Mouse (Mus musculus): ENCODE measurements around the gene Traf7. TPM values are rescaled to one million over a fixed set of nuclear protein-coding genes. Genes with fewer than 3 reads are reported as not detected.

The Traf7 gene
- 84.8 TPM for polyA plus RNA-seq (2017; shearing (Covaris generic))

DNA sequence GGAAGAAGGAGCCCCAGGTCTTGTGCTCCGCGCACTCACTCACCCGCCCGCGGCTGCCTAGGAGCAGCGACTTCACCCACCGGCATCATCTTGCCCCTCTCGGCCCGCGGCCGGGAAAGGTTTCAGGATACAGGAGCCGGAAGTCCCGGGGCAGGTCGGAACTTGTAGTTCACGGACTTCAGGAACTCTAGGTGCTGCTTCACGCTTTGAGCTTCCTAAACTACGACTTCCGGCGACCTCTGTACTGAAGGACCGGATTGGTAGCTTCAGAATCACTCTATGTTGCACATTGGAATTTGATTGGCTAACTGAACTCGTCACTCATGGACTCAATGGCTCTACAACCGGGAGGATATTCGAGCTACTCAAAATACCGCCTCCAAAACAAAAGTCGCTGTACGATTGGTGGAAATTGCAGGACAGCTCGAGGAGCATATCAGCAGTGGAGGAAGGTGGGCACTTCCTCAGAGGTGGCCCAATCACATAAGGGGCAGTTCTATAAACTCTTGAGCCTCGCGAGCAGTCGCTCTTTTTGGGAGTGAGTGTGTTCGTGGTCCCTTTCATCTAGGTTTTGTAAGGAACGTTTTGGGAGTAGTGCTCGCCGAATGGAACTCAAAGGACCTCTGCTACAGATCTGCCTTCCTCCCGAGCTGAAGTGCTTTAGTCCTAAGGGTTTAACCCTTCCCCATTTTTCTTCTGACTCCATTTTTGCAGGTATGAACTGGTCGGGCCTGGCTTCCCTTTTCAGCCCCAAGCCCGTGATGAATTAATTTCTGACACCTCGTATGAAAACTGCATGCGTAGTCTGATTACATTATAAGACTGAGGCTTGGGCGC is at the start of gene Traf7:
Gene Traf7 (minus strand): TSS at position 216 of the 837 bp plus-strand sequence.

GRCm38 (mm10) chr17:24549618-24550415 is 22.1 kb upstream of the Traf7 start, which contains the start of gene Pkd1:
Pkd1 (plus strand) TSS chr17:24549834.

GRCm38 (mm10) chr17:24534160-24534718 is 6.5 kb upstream of the Traf7 start, which contains the start of gene Rab26:
Rab26 (minus strand) TSS chr17:24534210.

GRCm38 (mm10) chr17:24488186-24488661 is 39.5 kb downstream of the Traf7 start, which contains the start of gene Caskin1:
Caskin1 (plus strand) TSS chr17:24488601.

GRCm38 (mm10) chr17:24478663-24479380 is 48.9 kb downstream of the Traf7 start, which contains the start of gene Mlst8:
Mlst8 (minus strand) TSS chr17:24479078.

GRCm38 (mm10) chr17:24473612-24474275 is 54.0 kb downstream of the Traf7 start, which contains the start of gene Bricd5:
Bricd5 (plus strand) TSS chr17:24473884.

DNA sequence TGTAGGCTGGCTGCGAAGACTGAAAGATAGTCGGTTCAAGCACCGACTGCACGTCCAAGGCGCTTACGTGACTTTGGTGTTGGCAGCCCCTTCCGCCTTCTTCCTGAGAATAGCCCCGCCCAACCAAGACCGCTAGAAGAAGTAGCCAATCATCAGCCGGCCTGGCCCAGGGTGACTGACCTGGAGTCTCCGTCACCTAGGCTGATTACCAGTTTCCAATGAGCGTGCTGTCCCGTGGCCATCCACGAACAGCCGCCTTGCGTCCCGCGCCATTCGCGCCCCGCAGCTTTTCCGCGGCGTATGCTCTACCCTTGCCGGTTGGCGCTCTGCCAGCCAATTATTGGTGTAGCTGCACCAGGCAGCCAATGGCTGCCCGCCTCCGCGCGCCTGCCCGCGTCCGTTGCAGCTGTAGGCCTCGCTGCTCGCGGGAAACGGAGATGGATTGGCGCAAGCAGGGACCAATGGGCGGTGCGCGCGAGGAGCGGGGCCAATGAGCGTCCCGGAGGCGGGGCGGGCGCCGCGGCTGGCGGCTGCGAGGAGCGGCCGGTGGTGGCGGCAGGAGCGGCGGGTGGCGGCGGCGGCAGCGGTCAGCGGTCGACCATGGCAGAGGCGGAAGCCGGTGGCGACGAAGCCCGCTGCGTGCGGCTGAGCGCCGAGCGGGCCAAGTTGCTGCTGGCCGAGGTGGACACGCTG is 57.7 kb downstream of the Traf7 start, which contains the start of the genes E4f1 and Pgp:
Gene E4f1 (minus strand): TSS at position 404 of the 693 bp plus-strand sequence.
Gene Pgp (plus strand): TSS at position 483 of the 693 bp plus-strand sequence.

Other genes with a start within 250 kb of the Traf7 start
- gene Abca17, start 176.9 kb downstream of the Traf7 start, polyA plus RNA-seq (2017; shearing (Covaris generic)): 0.20 TPM
- 29.9 TPM for gene Abca3, start 176.0 kb downstream of the Traf7 start, polyA plus RNA-seq (2017; shearing (Covaris generic))
- 197 TPM for gene Rnps1, start 113.4 kb downstream of the Traf7 start, polyA plus RNA-seq (2017; shearing (Covaris generic))
- gene Eci1, start 101.3 kb downstream of the Traf7 start, polyA plus RNA-seq (2017; shearing (Covaris generic)): 75.0 TPM
- gene Dnase1l2, start 84.8 kb downstream of the Traf7 start, polyA plus RNA-seq (2017; shearing (Covaris generic)): 3.2 TPM
- gene E4f1, start 57.6 kb downstream of the Traf7 start, polyA plus RNA-seq (2017; shearing (Covaris generic)): 107 TPM
- 42.3 TPM for gene Pgp, start 57.5 kb downstream of the Traf7 start, polyA plus RNA-seq (2017; shearing (Covaris generic))
- gene Bricd5, start 54.1 kb downstream of the Traf7 start, polyA plus RNA-seq (2017; shearing (Covaris generic)): 0.31 TPM
- gene Mlst8, start 48.9 kb downstream of the Traf7 start, polyA plus RNA-seq (2017; shearing (Covaris generic)): 26.4 TPM
- 0.18 TPM for gene Caskin1, start 39.3 kb downstream of the Traf7 start, polyA plus RNA-seq (2017; shearing (Covaris generic))
- 4.5 TPM for gene Rab26, start 6.3 kb upstream of the Traf7 start, polyA plus RNA-seq (2017; shearing (Covaris generic))
- 50.6 TPM for gene Pkd1, start 21.9 kb upstream of the Traf7 start, polyA plus RNA-seq (2017; shearing (Covaris generic))
- 46.5 TPM for gene Tsc2, start 104.7 kb upstream of the Traf7 start, polyA plus RNA-seq (2017; shearing (Covaris generic))
- 7.4 TPM for gene Nthl1, start 104.7 kb upstream of the Traf7 start, polyA plus RNA-seq (2017; shearing (Covaris generic))
- gene Slc9a3r2, start 122.4 kb upstream of the Traf7 start, polyA plus RNA-seq (2017; shearing (Covaris generic)): 0.26 TPM
- not detected for gene Npw, start 130.5 kb upstream of the Traf7 start, polyA plus RNA-seq (2017; shearing (Covaris generic))
- gene Zfp598, start 141.7 kb upstream of the Traf7 start, polyA plus RNA-seq (2017; shearing (Covaris generic)): 22.6 TPM
- gene Syngr3, start 162.0 kb upstream of the Traf7 start, polyA plus RNA-seq (2017; shearing (Covaris generic)): 0.44 TPM
- 42.2 TPM for gene Gfer, start 168.2 kb upstream of the Traf7 start, polyA plus RNA-seq (2017; shearing (Covaris generic))
- gene Noxo1, start 168.3 kb upstream of the Traf7 start, polyA plus RNA-seq (2017; shearing (Covaris generic)): 3.2 TPM
- gene Tbl3, start 179.7 kb upstream of the Traf7 start, polyA plus RNA-seq (2017; shearing (Covaris generic)): 64.1 TPM
- gene Rnf151, start 190.1 kb upstream of the Traf7 start, polyA plus RNA-seq (2017; shearing (Covaris generic)): not detected
- gene Rps2, start 190.2 kb upstream of the Traf7 start, polyA plus RNA-seq (2017; shearing (Covaris generic)): 779 TPM
- gene Ndufb10, start 196.5 kb upstream of the Traf7 start, polyA plus RNA-seq (2017; shearing (Covaris generic)): 194 TPM
- not detected for gene Rpl3l, start 199.9 kb upstream of the Traf7 start, polyA plus RNA-seq (2017; shearing (Covaris generic))
- gene Msrb1, start 208.7 kb upstream of the Traf7 start, polyA plus RNA-seq (2017; shearing (Covaris generic)): 16.4 TPM
- not detected for gene Hs3st6, start 225.1 kb upstream of the Traf7 start, polyA plus RNA-seq (2017; shearing (Covaris generic))

Measured in CD4-positive, CD25-positive, alpha-beta regulatory T cell (primary cell).